Mouse (Mus musculus) kidney, embryonic 15.5 days (tissue): ENCODE measurements around the gene Pfkfb3. TPM values are rescaled to one million over a fixed set of nuclear protein-coding genes. Genes with fewer than 3 reads are reported as not detected.

ENCODE experiments used
- ATAC-seq: fragments of 200-750 bp; cut with Nextera tagmentation; replicated peaks from 2 replicates; pipeline ENCODE4 v1.8.0; 2017; ENCODE audit warnings: moderate TSS enrichment; ENCODE audit not compliant: low FRiP score
- H3K27ac ChIP-seq: fragments of 300-500 bp; sonication (generic); 2 replicates; pipeline ENCODE4 v1.5.1; 2015; ENCODE audit warnings: mild to moderate bottlenecking, inconsistent platforms
- H3K27me3 ChIP-seq: fragments of 300-500 bp; sonication (generic); 2 replicates; pipeline ENCODE4 v1.6.1; 2015; ENCODE audit warnings: inconsistent platforms
- H3K36me3 ChIP-seq: fragments of 300-500 bp; sonication (generic); 2 replicates; pipeline ENCODE4 v1.6.1; 2015; ENCODE audit warnings: inconsistent platforms
- H3K4me1 ChIP-seq: fragments of 300-500 bp; sonication (generic); 2 replicates; pipeline ENCODE4 v1.6.1; 2015; ENCODE audit warnings: inconsistent platforms
- H3K4me2 ChIP-seq: fragments of 300-500 bp; sonication (generic); 2 replicates; pipeline ENCODE4 v1.6.1; 2015; ENCODE audit warnings: moderate library complexity, mild to moderate bottlenecking, inconsistent platforms
- H3K4me3 ChIP-seq: fragments of 300-500 bp; sonication (generic); replicated peaks from 2 replicates; pipeline ENCODE4 v1.5.1; 2015; ENCODE audit warnings: mild to moderate bottlenecking, inconsistent platforms
- H3K9ac ChIP-seq: fragments of 300-500 bp; sonication (generic); 2 replicates; pipeline ENCODE4 v1.6.1; 2015; ENCODE audit warnings: mild to moderate bottlenecking, inconsistent platforms
- H3K9me3 ChIP-seq: fragments of 300-500 bp; sonication (generic); replicated peaks from 2 replicates; pipeline ENCODE4 v1.6.1; 2016; ENCODE audit warnings: inconsistent platforms
- WGBS: fragments of 180-500 bp; shearing (Covaris S2); methylation state at CpG from one replicate; pipeline ENCODE4 v1.1.7; 2015; ENCODE audit warnings: mixed read lengths; 5-methylcytosine and 5-hydroxymethylcytosine counted together
- polyA plus RNA-seq: library from polyadenylated mRNA; unstranded; fragments of >200 nt; fragmentation: Nextera tagmentation; extraction: Ambion mirVana; gene quantifications from 2 replicates; pipeline ENCODE4 v1.2.1, GENCODE M21; 2015

Pfkfb3 gene
- polyA plus RNA-seq, 1 experiment from 2014 or later = 13.2 TPM

- 83% methylated on average over 3 of the region's 3 CpGs for WGBS
- H3K4me2 ChIP-seq = no peak overlapping the region
- no peak for ATAC-seq
Observed at GRCm38 (mm10) chr2:11448711-11449110, 105.2 kb downstream of the Pfkfb3 start.

GRCm38 (mm10) chr2:11447865-11448264 is 106.0 kb downstream of the Pfkfb3 start:
- H3K27ac ChIP-seq = no peak overlapping the region
- H3K4me2 ChIP-seq = no peak overlapping the region
- WGBS = 43% methylated on average over 2 of the region's 2 CpGs

More at GRCm38 (mm10) chr2:11448711-11449110, 105.2 kb downstream of the Pfkfb3 start:
- H3K4me3 ChIP-seq = no peak overlapping the region
- H3K4me1 ChIP-seq = no peaks in the 10 kb centered on the region
- H3K9ac ChIP-seq = no peak overlapping the region
- no peaks in the 10 kb centered on the region for H3K9me3 ChIP-seq
- H3K27me3 ChIP-seq = no peaks in the 10 kb centered on the region
- H3K36me3 ChIP-seq = no peaks in the 10 kb centered on the region
- H3K27ac ChIP-seq = no peak overlapping the region

GRCm38 (mm10) chr2:11445722-11446121 is 108.2 kb downstream of the Pfkfb3 start:
- Histone ChIP-seq H3K4me2 (no peak overlapping the region), H3K4me1 (peaks cover 4% of the 10 kb centered on the region), H3K9ac (no peak overlapping the region), H3K9me3 (no peaks in the 10 kb centered on the region), H3K27me3 (no peaks in the 10 kb centered on the region), H3K27ac (no peak overlapping the region), H3K4me3 (no peak overlapping the region), H3K36me3 (no peaks in the 10 kb centered on the region)
- 85% methylated on average over 3 of the region's 3 CpGs for WGBS
- no peak for ATAC-seq

More at GRCm38 (mm10) chr2:11447865-11448264, 106.0 kb downstream of the Pfkfb3 start:
- no peaks in the 10 kb centered on the region for H3K27me3 ChIP-seq
- no peaks in the 10 kb centered on the region for H3K36me3 ChIP-seq
- H3K9me3 ChIP-seq = no peaks in the 10 kb centered on the region
- no peak for ATAC-seq
- no peak overlapping the region for H3K9ac ChIP-seq
- no peaks in the 10 kb centered on the region for H3K4me1 ChIP-seq
- no peak overlapping the region for H3K4me3 ChIP-seq

- Histone ChIP-seq H3K4me3 (no peak overlapping the region), H3K4me2 (no peak overlapping the region), H3K27ac (no peak overlapping the region), H3K27me3 (no peaks in the 10 kb centered on the region), H3K9me3 (no peaks in the 10 kb centered on the region), H3K4me1 (peaks cover 8% of the 10 kb centered on the region), H3K9ac (no peak overlapping the region), H3K36me3 (no peaks in the 10 kb centered on the region)
- 0 out of 2 replicates have a peak, but pooled peaks have one; percentile 18 for ATAC-seq
- WGBS = 41% methylated on average over 4 of the region's 4 CpGs
Observed at GRCm38 (mm10) chr2:11441864-11442263, 112.0 kb downstream of the Pfkfb3 start.

GRCm38 (mm10) chr2:11438231-11438954 is 115.5 kb downstream of the Pfkfb3 start:
- no peak for ATAC-seq
- no peak overlapping the region for H3K4me3 ChIP-seq
- no peaks in the 10 kb centered on the region for H3K36me3 ChIP-seq
- H3K9ac ChIP-seq = no peak overlapping the region
- H3K4me2 ChIP-seq = no peak overlapping the region
- H3K27me3 ChIP-seq = no peaks in the 10 kb centered on the region
- 43% methylated on average over 12 of the region's 12 CpGs for WGBS
- peaks cover 14% of the 10 kb centered on the region for H3K4me1 ChIP-seq
- no peak overlapping the region for H3K27ac ChIP-seq
- H3K9me3 ChIP-seq = no peaks in the 10 kb centered on the region

- no peak overlapping the region for H3K9ac ChIP-seq
- WGBS = 96% methylated on average over 11 of the region's 11 CpGs
- H3K4me1 ChIP-seq = peaks cover 24% of the 10 kb centered on the region
- H3K27me3 ChIP-seq = no peaks in the 10 kb centered on the region
- no peak overlapping the region for H3K4me3 ChIP-seq
- no peaks in the 10 kb centered on the region for H3K9me3 ChIP-seq
- no peak overlapping the region for H3K27ac ChIP-seq
- no peaks in the 10 kb centered on the region for H3K36me3 ChIP-seq
- H3K4me2 ChIP-seq = no peak overlapping the region
- ATAC-seq = no peak
Observed at GRCm38 (mm10) chr2:11436353-11436752, 117.5 kb downstream of the Pfkfb3 start.

- 66% methylated on average over 5 of the region's 5 CpGs for WGBS
- Histone ChIP-seq H3K27me3 (no peaks in the 10 kb centered on the region), H3K4me3 (no peak overlapping the region), H3K4me1 (peaks cover 43% of the 10 kb centered on the region), H3K27ac (peak overlapping the region; percentile 66), H3K36me3 (no peaks in the 10 kb centered on the region), H3K9ac (no peak overlapping the region), H3K9me3 (no peaks in the 10 kb centered on the region), H3K4me2 (no peak overlapping the region)
- no peak for ATAC-seq
Observed at GRCm38 (mm10) chr2:11433353-11433752, 120.5 kb downstream of the Pfkfb3 start.

GRCm38 (mm10) chr2:11429538-11429937 is 124.3 kb downstream of the Pfkfb3 start:
- ATAC-seq = peak; percentile 80
- Histone ChIP-seq H3K27ac (peak overlapping the region; percentile 38), H3K4me2 (no peak overlapping the region), H3K4me3 (no peak overlapping the region), H3K36me3 (no peaks in the 10 kb centered on the region), H3K9ac (no peak overlapping the region), H3K9me3 (no peaks in the 10 kb centered on the region), H3K4me1 (peaks cover 54% of the 10 kb centered on the region), H3K27me3 (no peaks in the 10 kb centered on the region)
- WGBS = 11% methylated on average over 3 of the region's 3 CpGs

- H3K36me3 ChIP-seq = no peaks in the 10 kb centered on the region
- H3K4me1 ChIP-seq = peaks cover 50% of the 10 kb centered on the region
- no peaks in the 10 kb centered on the region for H3K9me3 ChIP-seq
- ATAC-seq = no peak
- H3K27me3 ChIP-seq = no peaks in the 10 kb centered on the region
- H3K4me2 ChIP-seq = no peak overlapping the region
- no peak overlapping the region for H3K27ac ChIP-seq
- H3K4me3 ChIP-seq = no peak overlapping the region
- H3K9ac ChIP-seq = no peak overlapping the region
- 93% methylated on average over 4 of the region's 4 CpGs for WGBS
Observed at GRCm38 (mm10) chr2:11428621-11429020, 125.3 kb downstream of the Pfkfb3 start.

- 90% methylated on average over 6 of the region's 6 CpGs for WGBS
- no peaks in the 10 kb centered on the region for H3K27me3 ChIP-seq
- H3K27ac ChIP-seq = no peak overlapping the region
- H3K4me2 ChIP-seq = no peak overlapping the region
- no peak for ATAC-seq
- H3K9ac ChIP-seq = no peak overlapping the region
- no peak overlapping the region for H3K4me3 ChIP-seq
- H3K9me3 ChIP-seq = no peaks in the 10 kb centered on the region
- no peaks in the 10 kb centered on the region for H3K36me3 ChIP-seq
- peaks cover 43% of the 10 kb centered on the region for H3K4me1 ChIP-seq
Observed at GRCm38 (mm10) chr2:11427596-11427995, 126.3 kb downstream of the Pfkfb3 start.

- Histone ChIP-seq H3K4me3 (no peak overlapping the region), H3K27ac (peak overlapping the region; percentile 61), H3K9me3 (no peaks in the 10 kb centered on the region), H3K4me1 (peaks cover 34% of the 10 kb centered on the region), H3K4me2 (no peak overlapping the region), H3K9ac (no peak overlapping the region), H3K27me3 (no peaks in the 10 kb centered on the region), H3K36me3 (no peaks in the 10 kb centered on the region)
- ATAC-seq = no peak
- 28% methylated on average over 3 of the region's 3 CpGs for WGBS
Observed at GRCm38 (mm10) chr2:11426379-11426778, 127.5 kb downstream of the Pfkfb3 start.

GRCm38 (mm10) chr2:11425421-11426131 is 128.3 kb downstream of the Pfkfb3 start:
- Histone ChIP-seq H3K4me1 (peaks cover 32% of the 10 kb centered on the region), H3K27ac (peak overlapping the region; percentile 61), H3K4me3 (no peak overlapping the region), H3K9ac (no peak overlapping the region), H3K36me3 (no peaks in the 10 kb centered on the region), H3K4me2 (no peak overlapping the region), H3K27me3 (no peaks in the 10 kb centered on the region), H3K9me3 (no peaks in the 10 kb centered on the region)
- peak; percentile 85 for ATAC-seq
- 4% methylated on average over 5 of the region's 5 CpGs for whole genome bisulfite sequencing
